In genomic region chr17:12059041-12059440, GRCm38 (mm10) we compare ENCODE assay signal across 24 mouse cellular contexts.
"Had no signal": no experiment of that assay in that cellular context is flagged by ENCODE, and none has a peak within 500 bp of the region (broad histone marks: within the 10 kb centered on the region; RNA-seq: fewer than 3 reads in every experiment).

No protein-coding gene starts in this region.

- ATAC-seq: hindbrain, postnatal 0 days; intestine, embryonic 16.5 days had no signal

- H3K36me3 ChIP-seq: heart, embryonic 13.5 days; heart, embryonic 15.5 days; hindbrain, embryonic 13.5 days; hindbrain, embryonic 15.5 days; kidney, embryonic 15.5 days; limb, embryonic 13.5 days; limb, embryonic 15.5 days; liver, embryonic 13.5 days had no signal

- H3K4me1 ChIP-seq: heart, embryonic 13.5 days; heart, embryonic 15.5 days; hindbrain, embryonic 13.5 days; hindbrain, embryonic 15.5 days; kidney, embryonic 15.5 days; limb, embryonic 13.5 days; limb, embryonic 15.5 days; liver, embryonic 13.5 days had no signal

- DNase-seq: gastrocnemius, postnatal 14 days; gastrocnemius, postnatal 36 days; heart, postnatal 14 days; heart, postnatal 36 days; kidney, adult 11 months; kidney, adult 2 months; kidney, adult 9 months; kidney, postnatal 14 days; kidney, postnatal 36 days; layer of hippocampus, adult 9-11 months; layer of hippocampus, postnatal 36 days; left cerebral cortex, postnatal 4 days; liver, embryonic 13.5 days had no signal

- H3K27ac ChIP-seq: heart, embryonic 13.5 days; heart, embryonic 15.5 days; hindbrain, embryonic 13.5 days; hindbrain, embryonic 15.5 days; hindbrain, postnatal 0 days; kidney, embryonic 15.5 days; kidney, postnatal 0 days; limb, embryonic 13.5 days; limb, embryonic 15.5 days; liver, embryonic 13.5 days had no signal

- H3K9me3 ChIP-seq: heart, embryonic 15.5 days; hindbrain, embryonic 13.5 days; hindbrain, embryonic 15.5 days; kidney, embryonic 15.5 days; limb, embryonic 13.5 days; limb, embryonic 15.5 days; liver, embryonic 13.5 days had no signal

- H3K27me3 ChIP-seq: heart, embryonic 13.5 days; heart, embryonic 15.5 days; hindbrain, embryonic 13.5 days; hindbrain, embryonic 15.5 days; kidney, embryonic 15.5 days; limb, embryonic 13.5 days; limb, embryonic 15.5 days had no signal

- H3K4me3 ChIP-seq: heart, embryonic 13.5 days; heart, embryonic 15.5 days; hindbrain, embryonic 13.5 days; hindbrain, embryonic 15.5 days; kidney, embryonic 15.5 days; limb, embryonic 13.5 days; limb, embryonic 15.5 days; liver, embryonic 13.5 days had no signal

- H3K4me2 ChIP-seq: heart, embryonic 11.5 days; heart, embryonic 13.5 days; heart, embryonic 15.5 days; hindbrain, embryonic 13.5 days; hindbrain, embryonic 15.5 days; kidney, embryonic 15.5 days; limb, embryonic 13.5 days; limb, embryonic 15.5 days; liver, embryonic 13.5 days had no signal

- H3K9ac ChIP-seq: heart, embryonic 13.5 days; heart, embryonic 15.5 days; hindbrain, embryonic 13.5 days; hindbrain, embryonic 15.5 days; kidney, embryonic 15.5 days; limb, embryonic 13.5 days; limb, embryonic 15.5 days; liver, embryonic 13.5 days had no signal
